Mouse (Mus musculus) retina, embryonic 14.5 days (tissue): Measurements from ENCODE around the gene Rnf227.

Experiments used
- DNase-seq: peaks from one replicate; pipeline ENCODE4 v3.0.0-alpha.2; 2015; ENCODE audit warnings: low spot score

Gene Rnf227

GRCm38 (mm10) chr11:69331152-69331551 is 9.1 kb upstream of the Rnf227 start:
- no peak for DNase-seq

DNA sequence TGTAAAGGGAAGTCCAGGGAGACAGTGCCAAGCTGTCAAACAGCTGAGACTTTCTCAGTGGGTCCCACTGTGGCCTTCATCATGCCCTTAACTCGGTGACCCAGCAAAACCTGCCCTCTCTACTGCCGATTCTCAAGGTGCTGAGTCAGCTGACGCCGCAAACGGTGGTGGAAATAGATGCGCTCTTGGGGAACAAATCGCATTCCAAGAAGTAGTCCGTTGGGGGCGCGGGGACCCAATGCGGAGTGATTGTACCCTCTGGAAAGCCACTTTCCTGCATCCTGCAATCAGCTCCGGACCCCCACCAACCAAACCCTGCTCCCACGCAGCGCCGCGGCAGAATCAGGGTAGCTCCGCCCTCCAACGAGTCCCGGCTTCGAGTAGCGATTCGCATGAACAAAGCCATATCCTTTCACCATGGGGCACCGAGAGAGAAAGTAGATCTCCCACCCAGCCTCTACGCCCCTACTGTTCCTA is 8.3 kb upstream of the Rnf227 start:
- peak; percentile 83 for DNase-seq

GRCm38 (mm10) chr11:69332713-69333253 is 7.5 kb upstream of the Rnf227 start:
- no peak for DNase-seq

DNA sequence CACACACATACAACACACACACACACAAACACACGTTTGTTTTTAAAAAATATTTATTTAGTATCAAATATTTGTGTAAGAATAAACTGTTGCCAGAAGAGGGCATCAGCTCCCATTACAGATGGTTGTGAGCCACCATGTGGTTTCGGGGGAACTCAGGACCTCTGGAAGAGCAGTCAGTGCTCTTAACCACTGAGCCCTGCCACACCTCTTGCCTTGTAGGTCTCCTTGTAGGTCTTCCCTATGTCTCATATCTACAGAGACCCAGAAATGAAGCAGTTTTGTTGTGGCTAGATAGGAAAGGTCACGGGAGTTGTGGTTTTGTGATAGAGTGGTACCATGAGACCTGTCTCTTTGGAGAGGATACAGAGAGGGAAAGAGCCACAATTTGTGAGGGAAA is 6.3 kb upstream of the Rnf227 start:
- DNase-seq, result no peak

GRCm38 (mm10) chr11:69334796-69335195 is 5.5 kb upstream of the Rnf227 start:
- no peak for DNase-seq

DNA sequence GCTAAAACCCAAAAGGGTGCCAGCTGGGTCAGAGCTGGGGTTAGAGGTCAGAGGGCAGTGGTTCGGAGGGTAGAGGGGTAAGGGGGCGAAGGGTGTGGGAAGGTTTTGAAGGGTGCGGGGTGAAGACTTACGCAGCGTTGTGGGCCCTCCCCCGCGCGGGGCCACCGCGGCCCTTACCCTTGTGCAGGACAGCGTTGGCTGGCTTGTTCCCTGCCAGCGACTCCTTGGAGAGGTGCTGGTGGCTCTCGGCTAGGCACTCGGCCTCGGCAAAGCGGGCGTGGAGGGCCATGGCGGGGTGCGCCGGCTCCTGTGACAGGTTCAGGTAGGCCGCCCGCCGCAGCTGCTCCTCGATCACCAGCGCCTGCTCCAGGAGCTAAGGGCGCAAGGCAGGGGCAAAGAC is 6.2 kb downstream of the Rnf227 start:
- no peak for DNase-seq

DNA sequence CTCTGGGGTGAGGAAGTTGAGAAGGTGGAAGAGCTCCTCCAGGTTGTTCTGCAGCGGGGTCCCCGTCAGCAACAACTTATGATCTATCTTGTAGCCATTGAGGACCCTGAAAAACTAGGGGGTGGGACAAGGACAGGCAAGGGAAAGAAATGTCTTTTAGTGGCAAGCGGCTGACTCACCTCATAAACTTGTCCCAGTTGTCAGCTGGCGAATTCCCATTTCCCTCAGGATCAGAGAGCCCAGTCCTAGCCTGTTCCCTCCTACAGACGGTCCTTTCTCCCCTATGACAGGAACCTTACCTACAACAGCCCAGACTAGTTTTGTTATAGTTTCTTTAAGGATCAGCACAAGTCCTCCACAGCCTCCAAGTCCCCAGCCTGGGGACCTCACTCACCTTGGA is 16.3 kb downstream of the Rnf227 start:
- DNase-seq, result no peak

- no peak for DNase-seq
Observed at GRCm38 (mm10) chr11:69357690-69358089, 17.4 kb downstream of the Rnf227 start.

DNA sequence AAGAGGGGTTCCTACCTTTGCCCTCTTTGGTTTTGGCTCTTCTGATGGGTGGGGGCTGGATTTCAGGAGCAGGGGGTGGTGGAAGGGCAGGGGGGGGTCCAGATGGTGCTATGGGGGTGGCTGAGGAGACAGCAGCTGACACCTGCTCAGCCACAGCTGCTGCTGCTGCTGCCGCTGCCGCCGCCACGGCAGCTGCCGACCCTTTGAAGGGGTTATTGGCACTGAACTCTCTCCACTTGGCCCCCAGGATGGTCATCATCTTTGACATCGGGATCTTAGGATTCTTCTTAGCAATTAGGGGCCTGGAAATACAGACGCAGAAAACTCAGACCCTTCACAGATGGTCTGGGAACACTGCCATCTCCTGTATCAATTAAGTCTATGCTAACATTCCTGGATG is 21.8 kb downstream of the Rnf227 start:
- DNase-seq, result no peak

DNA sequence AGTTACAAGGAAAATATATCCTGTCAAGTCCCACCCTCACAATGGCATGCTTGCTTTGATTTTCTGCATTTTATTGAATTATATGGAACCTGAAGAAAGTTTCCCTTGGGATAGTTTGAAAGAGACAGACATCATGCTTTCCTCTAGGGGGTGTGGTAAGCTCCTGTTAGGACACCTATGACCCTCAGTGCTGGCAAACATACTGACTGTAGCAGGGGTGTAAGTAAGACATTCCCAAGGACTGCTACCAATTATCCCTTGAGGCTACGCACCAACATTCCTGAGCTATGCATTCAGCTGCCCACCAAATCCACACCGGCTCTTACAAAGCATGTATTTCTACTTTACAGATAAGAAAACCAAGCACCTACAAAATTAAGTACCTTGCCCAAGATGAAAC is 22.2 kb downstream of the Rnf227 start:
- no peak for DNase-seq

- no peak for DNase-seq
Observed at GRCm38 (mm10) chr11:69364376-69364775, 24.1 kb downstream of the Rnf227 start.

- DNase-seq, result peak; percentile 73
Observed at GRCm38 (mm10) chr11:69364910-69365309, 24.6 kb downstream of the Rnf227 start.

- no peak for DNase-seq
Observed at GRCm38 (mm10) chr11:69365722-69366121, 25.5 kb downstream of the Rnf227 start.

GRCm38 (mm10) chr11:69366157-69366854 is 26.0 kb downstream of the Rnf227 start:
- peak; percentile 89 for DNase-seq

DNA sequence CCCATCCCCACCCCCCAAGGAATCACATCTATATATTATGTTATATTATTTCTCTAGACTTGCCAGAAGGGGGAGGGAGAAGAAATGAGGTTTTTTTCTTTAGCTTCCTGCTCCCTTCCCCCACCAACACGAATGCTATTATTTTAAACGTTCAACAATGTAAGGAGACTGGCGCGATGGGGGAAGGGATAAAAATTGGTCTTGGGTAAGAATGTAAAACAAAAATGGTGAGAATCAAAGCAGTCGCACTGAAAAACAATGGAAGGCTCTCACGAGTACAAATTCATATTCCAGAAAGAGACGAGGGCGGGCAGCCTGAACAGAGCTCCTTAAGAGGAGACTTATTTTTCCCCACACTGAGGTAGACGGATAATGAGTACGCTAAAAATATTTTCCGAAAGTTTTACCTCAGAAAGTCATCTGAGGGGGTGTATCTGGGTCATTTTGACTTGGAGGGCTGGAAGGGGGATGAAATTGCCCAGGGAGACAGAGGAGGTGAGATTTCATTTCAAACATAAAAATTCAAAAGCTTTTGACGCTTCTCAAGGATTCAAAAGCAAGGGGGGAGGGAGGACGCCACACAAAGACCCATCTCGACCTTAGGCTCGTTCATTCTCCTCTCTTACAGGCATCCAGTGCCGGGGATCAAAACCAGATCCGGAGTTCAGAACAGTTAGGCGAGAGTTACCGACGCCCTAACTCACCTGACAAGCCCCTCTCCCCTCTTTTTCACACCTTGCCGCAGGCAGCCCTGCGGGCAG is 26.8 kb downstream of the Rnf227 start:
- peak; percentile 41 for DNase-seq

DNA sequence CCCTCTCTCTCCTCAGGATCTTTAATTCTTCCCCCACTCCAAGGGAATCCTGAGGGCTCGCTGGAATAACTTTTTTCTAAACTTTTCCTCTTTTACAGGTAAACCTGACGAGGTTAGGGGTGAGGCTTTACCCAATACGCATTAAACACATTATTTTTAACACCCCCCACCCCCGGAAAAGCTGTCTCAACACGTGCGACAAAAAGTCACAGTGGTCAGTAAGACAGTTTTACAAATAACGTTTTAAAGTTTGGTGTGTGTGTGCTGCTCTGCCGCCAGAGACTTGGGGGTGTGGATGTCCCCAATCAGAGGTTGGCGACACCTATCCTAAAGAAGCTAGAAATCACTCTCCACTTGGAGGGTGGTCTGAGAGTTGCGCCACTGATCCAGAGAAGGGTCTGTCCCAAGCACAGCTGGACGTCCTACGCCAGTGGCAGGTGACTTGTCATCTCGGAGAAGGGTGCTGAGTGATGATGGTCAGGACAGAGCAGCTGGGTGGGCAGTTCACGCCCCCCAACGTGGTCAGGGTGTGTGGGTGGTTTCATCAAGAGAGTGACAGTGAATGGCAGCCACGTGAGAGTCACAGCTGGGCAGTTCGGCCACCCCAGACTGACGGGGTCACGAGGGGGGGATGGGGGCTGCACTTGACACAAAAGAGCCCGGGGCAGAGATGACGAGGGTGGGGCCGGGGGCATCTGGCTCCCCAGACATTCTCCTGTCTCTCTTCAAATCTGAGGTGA is 27.5 kb downstream of the Rnf227 start:
- peak; percentile 66 for DNase-seq

- peak; percentile 63 for DNase-seq
Observed at GRCm38 (mm10) chr11:69368356-69369214, 28.3 kb downstream of the Rnf227 start.

GRCm38 (mm10) chr11:69369215-69369989 is 29.1 kb downstream of the Rnf227 start, which contains the start of gene Chd3:
Gene Chd3 (minus strand): TSS chr11:69369406.
- DNase-seq, result peak; percentile 28

GRCm38 (mm10) chr11:69369990-69370816 is 29.9 kb downstream of the Rnf227 start:
- DNase-seq, result no peak

GRCm38 (mm10) chr11:69370817-69371215 is 30.6 kb downstream of the Rnf227 start:
- no peak for DNase-seq
